Mouse (Mus musculus) limb, embryonic 11.5 days (tissue): ENCODE data around the gene Lyrm4. TPM values are rescaled to one million over a fixed set of nuclear protein-coding genes. Genes with fewer than 3 reads are reported as not detected.

Experiments used
- ATAC-seq: fragments of 200-750 bp; cut with Nextera tagmentation; 2 replicates; pipeline ENCODE4 v1.8.0; 2017; ENCODE audit warnings: low read depth; ENCODE audit not compliant: insufficient number of reproducible peaks, low FRiP score, low TSS enrichment
- DNase-seq: peaks from one replicate; pipeline ENCODE4 v3.0.0-alpha.2; 2015; ENCODE audit warnings: low spot score
- H3K27ac ChIP-seq: fragments of 300-500 bp; sonication (generic); replicated peaks from 2 replicates; pipeline ENCODE4 v1.5.1; 2014; ENCODE audit warnings: low read depth, mild to moderate bottlenecking, low read length
- H3K27me3 ChIP-seq: fragments of 300-500 bp; sonication (generic); 2 replicates; pipeline ENCODE4 v1.6.1; 2014; ENCODE audit warnings: mild to moderate bottlenecking, low read length, mixed read lengths; ENCODE audit not compliant: control insufficient read depth, insufficient read depth
- H3K36me3 ChIP-seq: fragments of 300-500 bp; sonication (generic); 2 replicates; pipeline ENCODE4 v1.6.1; 2014; ENCODE audit warnings: mild to moderate bottlenecking, low read length, moderate library complexity, mixed read lengths; ENCODE audit not compliant: control insufficient read depth, insufficient read depth
- H3K4me1 ChIP-seq: fragments of 300-500 bp; sonication (generic); 2 replicates; pipeline ENCODE4 v1.6.1; 2014; ENCODE audit warnings: low read length, mixed read lengths; ENCODE audit not compliant: control insufficient read depth, insufficient read depth
- H3K4me2 ChIP-seq: fragments of 300-500 bp; sonication (generic); 2 replicates; pipeline ENCODE4 v1.6.1; 2014; ENCODE audit warnings: low read depth, mild to moderate bottlenecking, moderate library complexity; ENCODE audit not compliant: severe bottlenecking
- H3K4me3 ChIP-seq: fragments of 300-500 bp; sonication (generic); 2 replicates; pipeline ENCODE4 v1.5.1; 2014; ENCODE audit warnings: low read depth, low read length
- H3K9ac ChIP-seq: fragments of 300-500 bp; sonication (generic); 2 replicates; pipeline ENCODE4 v1.6.1; 2014; ENCODE audit warnings: mild to moderate bottlenecking, low read length
- H3K9me3 ChIP-seq: fragments of 300-500 bp; sonication (generic); 2 replicates; pipeline ENCODE4 v1.6.1; 2016; ENCODE audit warnings: low read length; ENCODE audit not compliant: control insufficient read depth
- WGBS: fragments of 180-500 bp; shearing (Covaris S2); extraction: QIAGEN DNeasy Blood & Tissue Kit; methylation state at CpG from one replicate; pipeline ENCODE4 v1.1.7; 2014; 5-methylcytosine and 5-hydroxymethylcytosine counted together
- polyA plus RNA-seq: library from polyadenylated mRNA; unstranded; fragments of >200 nt; fragmentation: Nextera tagmentation; extraction: Ambion mirVana; gene quantifications from 2 replicates; pipeline ENCODE4 v1.2.1, GENCODE M21; 2014

The Lyrm4 gene
- polyA plus RNA-seq, 1 experiment from 2014 or later, result 20.6 TPM

GRCm38 (mm10) chr13:35968719-35969430, 148.5 kb downstream of the Lyrm4 start:
- DNase-seq (peak; percentile 76), ATAC-seq (peak; percentile 74)
- WGBS, result under 1% methylated on average over 56 of the region's 57 CpGs
- Histone ChIP-seq H3K4me1 (0 out of 2 replicates have a peak, but pooled peaks cover 3% of the 10 kb centered on the region), H3K4me2 (peak overlapping the region; percentile 99), H3K36me3 (no peaks in the 10 kb centered on the region), H3K27ac (no peak overlapping the region), H3K4me3 (peak overlapping the region; percentile 61), H3K9ac (peak overlapping the region; percentile 61), H3K9me3 (no peaks in the 10 kb centered on the region), H3K27me3 (peaks cover 3% of the 10 kb centered on the region; the same call in 1 of the 2 replicates)

- H3K27ac ChIP-seq, result no peak overlapping the region
- peaks cover 3% of the 10 kb centered on the region; the same call in 1 of the 2 replicates for H3K27me3 ChIP-seq
- H3K4me1 ChIP-seq, result 0 out of 2 replicates have a peak, but pooled peaks cover 3% of the 10 kb centered on the region
- peak overlapping the region; percentile 99 for H3K4me2 ChIP-seq
- no peaks in the 10 kb centered on the region for H3K9me3 ChIP-seq
- no peaks in the 10 kb centered on the region for H3K36me3 ChIP-seq
- under 1% methylated on average over 38 of the region's 38 CpGs for WGBS
- peak overlapping the region; percentile 61 for H3K4me3 ChIP-seq
- peak overlapping the region; percentile 61 for H3K9ac ChIP-seq
- peak; percentile 68; the same call in 1 of the 2 replicates for ATAC-seq
- peak; percentile 61 for DNase-seq
Observed at GRCm38 (mm10) chr13:35968131-35968718, 149.1 kb downstream of the Lyrm4 start.

GRCm38 (mm10) chr13:35967690-35968089, 149.6 kb downstream of the Lyrm4 start:
- Histone ChIP-seq H3K4me1 (0 out of 2 replicates have a peak, but pooled peaks cover 3% of the 10 kb centered on the region), H3K36me3 (no peaks in the 10 kb centered on the region), H3K4me2 (peak overlapping the region; percentile 99), H3K27me3 (peaks cover 3% of the 10 kb centered on the region; the same call in 1 of the 2 replicates), H3K9ac (no peak overlapping the region; the same call in 1 of the 2 replicates), H3K4me3 (peak overlapping the region; percentile 61), H3K9me3 (no peaks in the 10 kb centered on the region), H3K27ac (no peak overlapping the region)
- 4% methylated on average over 15 of the region's 15 CpGs for WGBS
- DNase-seq, result peak; percentile 23
- ATAC-seq, result no peak

GRCm38 (mm10) chr13:35963583-35963982, 153.7 kb downstream of the Lyrm4 start:
- Histone ChIP-seq H3K27me3 (no peaks in the 10 kb centered on the region; the same call in 1 of the 2 replicates), H3K27ac (no peak overlapping the region), H3K4me3 (no peak overlapping the region), H3K36me3 (no peaks in the 10 kb centered on the region), H3K4me1 (0 out of 2 replicates have a peak, but pooled peaks cover 3% of the 10 kb centered on the region), H3K9ac (no peak overlapping the region), H3K9me3 (no peaks in the 10 kb centered on the region), H3K4me2 (no peak overlapping the region)
- 96% methylated on average over 4 of the region's 4 CpGs for WGBS
- DNase-seq (no peak), ATAC-seq (no peak)

GRCm38 (mm10) chr13:35959391-35960067, 157.8 kb downstream of the Lyrm4 start:
- ATAC-seq, result no peak
- H3K36me3 ChIP-seq, result no peaks in the 10 kb centered on the region
- no peak overlapping the region for H3K9ac ChIP-seq
- no peak overlapping the region for H3K27ac ChIP-seq
- no peak overlapping the region for H3K4me2 ChIP-seq
- no peak overlapping the region for H3K4me3 ChIP-seq
- H3K27me3 ChIP-seq, result no peaks in the 10 kb centered on the region
- no peaks in the 10 kb centered on the region for H3K4me1 ChIP-seq
- no peaks in the 10 kb centered on the region for H3K9me3 ChIP-seq
- WGBS, result 66% methylated on average over 12 of the region's 12 CpGs
- DNase-seq, result no peak

GRCm38 (mm10) chr13:35958539-35958938, 158.8 kb downstream of the Lyrm4 start, which contains the start of gene Ppp1r3g:
Gene Ppp1r3g (plus strand): TSS chr13:35958839.
- no peak for ATAC-seq
- Histone ChIP-seq H3K4me1 (no peaks in the 10 kb centered on the region), H3K9ac (no peak within 1 kb of the TSS), H3K4me2 (no peak within 1 kb of the TSS), H3K9me3 (no peaks in the 10 kb centered on the region), H3K27me3 (no peaks in the 10 kb centered on the region), H3K27ac (no peak within 1 kb of the TSS), H3K36me3 (no peaks in the 10 kb centered on the region), H3K4me3 (no peak within 1 kb of the TSS)
- WGBS, result 97% methylated on average over 1 of the region's 1 CpGs
- DNase-seq, result no peak

GRCm38 (mm10) chr13:35949814-35950455, 167.4 kb downstream of the Lyrm4 start:
- Histone ChIP-seq H3K9ac (no peak overlapping the region), H3K36me3 (no peaks in the 10 kb centered on the region), H3K4me3 (no peak overlapping the region), H3K27ac (no peak overlapping the region), H3K9me3 (no peaks in the 10 kb centered on the region), H3K4me2 (no peak overlapping the region), H3K4me1 (no peaks in the 10 kb centered on the region), H3K27me3 (no peaks in the 10 kb centered on the region)
- ATAC-seq (no peak), DNase-seq (no peak)
- WGBS, result 84% methylated on average over 17 of the region's 17 CpGs
